Mouse (Mus musculus): Measurements from ENCODE around the gene Glrp1. TPM values are rescaled to one million over a fixed set of nuclear protein-coding genes. Genes with fewer than 3 reads are reported as not detected.

The Glrp1 gene
- polyA plus RNA-seq, 1 experiment from 2014 or later, result 0.21 TPM

- Histone ChIP-seq H3K27ac (no peak overlapping the region), H3K9ac (no peak overlapping the region), H3K9me3 (replicated peaks) (no peaks in the 10 kb centered on the region), H3K4me1 (replicated peaks) (0 out of 2 replicates have a peak, but pooled peaks cover 2% of the 10 kb centered on the region), H3K36me3 (no peaks in the 10 kb centered on the region), H3K4me3 (no peak overlapping the region), H3K27me3 (no peaks in the 10 kb centered on the region), H3K4me2 (no peak overlapping the region)
- ATAC-seq (replicated peaks; ENCODE audit: insufficient number of reproducible peaks, insufficient read depth, low FRiP score, low read depth), result no peak
- 38% methylated on average over 6 of the region's 6 CpGs for WGBS
Observed at GRCm38 (mm10) chr1:88526161-88526560, 16.3 kb upstream of the Glrp1 start.

GRCm38 (mm10) chr1:88525622-88526021 lies 15.8 kb upstream of the Glrp1 start:
- H3K4me2 ChIP-seq, result no peak overlapping the region
- no peak overlapping the region for H3K9ac ChIP-seq
- no peaks in the 10 kb centered on the region for H3K27me3 ChIP-seq
- WGBS, result 50% methylated on average over 3 of the region's 3 CpGs
- no peak overlapping the region for H3K4me3 ChIP-seq
- no peak for ATAC-seq (replicated peaks; ENCODE audit: insufficient number of reproducible peaks, insufficient read depth, low FRiP score, low read depth)
- 0 out of 2 replicates have a peak, but pooled peaks cover 2% of the 10 kb centered on the region for H3K4me1 ChIP-seq (replicated peaks)
- no peaks in the 10 kb centered on the region for H3K36me3 ChIP-seq
- H3K27ac ChIP-seq, result no peak overlapping the region
- H3K9me3 ChIP-seq (replicated peaks), result no peaks in the 10 kb centered on the region

GRCm38 (mm10) chr1:88521170-88521747 lies 11.4 kb upstream of the Glrp1 start:
- Histone ChIP-seq H3K4me3 (no peak overlapping the region), H3K4me2 (no peak overlapping the region), H3K4me1 (replicated peaks) (peaks cover 8% of the 10 kb centered on the region), H3K9me3 (replicated peaks) (no peaks in the 10 kb centered on the region), H3K9ac (no peak overlapping the region), H3K36me3 (no peaks in the 10 kb centered on the region), H3K27me3 (no peaks in the 10 kb centered on the region), H3K27ac (no peak overlapping the region)
- 54% methylated on average over 11 of the region's 11 CpGs for WGBS
- no peak for ATAC-seq (replicated peaks; ENCODE audit: insufficient number of reproducible peaks, insufficient read depth, low FRiP score, low read depth)

- no peak for ATAC-seq (replicated peaks; ENCODE audit: insufficient number of reproducible peaks, insufficient read depth, low FRiP score, low read depth)
- H3K4me2 ChIP-seq, result no peak overlapping the region
- no peak overlapping the region for H3K4me3 ChIP-seq
- no peaks in the 10 kb centered on the region for H3K27me3 ChIP-seq
- H3K4me1 ChIP-seq (replicated peaks), result peaks cover 13% of the 10 kb centered on the region
- no peak overlapping the region for H3K27ac ChIP-seq
- no peaks in the 10 kb centered on the region for H3K9me3 ChIP-seq (replicated peaks)
- WGBS, result 69% methylated on average over 5 of the region's 5 CpGs
- H3K9ac ChIP-seq, result no peak overlapping the region
- H3K36me3 ChIP-seq, result no peaks in the 10 kb centered on the region
Observed at GRCm38 (mm10) chr1:88513613-88514012, 3.7 kb upstream of the Glrp1 start.

GRCm38 (mm10) chr1:88507886-88508285 lies 2.0 kb downstream of the Glrp1 start:
- ATAC-seq (replicated peaks; ENCODE audit: insufficient number of reproducible peaks, insufficient read depth, low FRiP score, low read depth), result no peak
- no peaks in the 10 kb centered on the region for H3K9me3 ChIP-seq (replicated peaks)
- no peaks in the 10 kb centered on the region for H3K27me3 ChIP-seq
- H3K4me2 ChIP-seq, result no peak overlapping the region
- H3K36me3 ChIP-seq, result no peaks in the 10 kb centered on the region
- H3K9ac ChIP-seq, result no peak overlapping the region
- 84% methylated on average over 8 of the region's 8 CpGs for WGBS
- H3K27ac ChIP-seq, result no peak overlapping the region
- H3K4me1 ChIP-seq (replicated peaks), result peaks cover 11% of the 10 kb centered on the region; the same call in 1 of the 2 replicates
- H3K4me3 ChIP-seq, result no peak overlapping the region

- no peak overlapping the region for H3K4me3 ChIP-seq
- H3K9ac ChIP-seq, result no peak overlapping the region
- peaks cover 11% of the 10 kb centered on the region; the same call in 1 of the 2 replicates for H3K4me1 ChIP-seq (replicated peaks)
- ATAC-seq (replicated peaks; ENCODE audit: insufficient number of reproducible peaks, insufficient read depth, low FRiP score, low read depth), result no peak
- WGBS, result 73% methylated on average over 5 of the region's 5 CpGs
- no peaks in the 10 kb centered on the region for H3K9me3 ChIP-seq (replicated peaks)
- no peak overlapping the region for H3K4me2 ChIP-seq
- H3K36me3 ChIP-seq, result no peaks in the 10 kb centered on the region
- H3K27me3 ChIP-seq, result no peaks in the 10 kb centered on the region
- no peak overlapping the region for H3K27ac ChIP-seq
Observed at GRCm38 (mm10) chr1:88507214-88507613, 2.7 kb downstream of the Glrp1 start.

GRCm38 (mm10) chr1:88506412-88506811 lies 3.5 kb downstream of the Glrp1 start:
- Histone ChIP-seq H3K4me1 (replicated peaks) (peaks cover 11% of the 10 kb centered on the region; the same call in 1 of the 2 replicates), H3K36me3 (no peaks in the 10 kb centered on the region), H3K4me2 (no peak overlapping the region), H3K4me3 (no peak overlapping the region), H3K27ac (no peak overlapping the region), H3K27me3 (no peaks in the 10 kb centered on the region), H3K9ac (no peak overlapping the region), H3K9me3 (replicated peaks) (no peaks in the 10 kb centered on the region)
- 79% methylated on average over 5 of the region's 5 CpGs for WGBS
- ATAC-seq (replicated peaks; ENCODE audit: insufficient number of reproducible peaks, insufficient read depth, low FRiP score, low read depth), result no peak

- no peak for ATAC-seq (replicated peaks; ENCODE audit: insufficient number of reproducible peaks, insufficient read depth, low FRiP score, low read depth)
- Histone ChIP-seq H3K4me1 (replicated peaks) (peaks cover 11% of the 10 kb centered on the region; the same call in 1 of the 2 replicates), H3K9me3 (replicated peaks) (no peaks in the 10 kb centered on the region), H3K4me2 (no peak overlapping the region), H3K36me3 (no peaks in the 10 kb centered on the region), H3K4me3 (no peak overlapping the region), H3K27ac (no peak overlapping the region), H3K27me3 (no peaks in the 10 kb centered on the region), H3K9ac (no peak overlapping the region)
- 74% methylated on average over 6 of the region's 6 CpGs for WGBS
Observed at GRCm38 (mm10) chr1:88505697-88506096, 4.2 kb downstream of the Glrp1 start.

- Histone ChIP-seq H3K4me2 (no peak overlapping the region), H3K4me1 (replicated peaks) (peaks cover 5% of the 10 kb centered on the region; the same call in 1 of the 2 replicates), H3K4me3 (no peak overlapping the region), H3K36me3 (no peaks in the 10 kb centered on the region), H3K9ac (no peak overlapping the region), H3K27ac (no peak overlapping the region), H3K9me3 (replicated peaks) (no peaks in the 10 kb centered on the region), H3K27me3 (no peaks in the 10 kb centered on the region)
- ATAC-seq (replicated peaks; ENCODE audit: insufficient number of reproducible peaks, insufficient read depth, low FRiP score, low read depth), result no peak
- 18% methylated on average over 7 of the region's 7 CpGs for WGBS
Observed at GRCm38 (mm10) chr1:88504531-88504945, 5.3 kb downstream of the Glrp1 start.

- Histone ChIP-seq H3K4me2 (no peak overlapping the region), H3K9me3 (replicated peaks) (no peaks in the 10 kb centered on the region), H3K4me1 (replicated peaks) (peaks cover 5% of the 10 kb centered on the region; the same call in 1 of the 2 replicates), H3K9ac (no peak overlapping the region), H3K27me3 (no peaks in the 10 kb centered on the region), H3K4me3 (no peak overlapping the region), H3K27ac (no peak overlapping the region), H3K36me3 (no peaks in the 10 kb centered on the region)
- WGBS, result 85% methylated on average over 1 of the region's 1 CpGs
- ATAC-seq (replicated peaks; ENCODE audit: insufficient number of reproducible peaks, insufficient read depth, low FRiP score, low read depth), result no peak
Observed at GRCm38 (mm10) chr1:88502822-88503221, 7.0 kb downstream of the Glrp1 start.

GRCm38 (mm10) chr1:88499230-88499737 lies 10.6 kb downstream of the Glrp1 start:
- Histone ChIP-seq H3K9ac (no peak overlapping the region), H3K36me3 (no peaks in the 10 kb centered on the region), H3K9me3 (replicated peaks) (no peaks in the 10 kb centered on the region), H3K4me1 (replicated peaks) (peaks cover 4% of the 10 kb centered on the region; the same call in 1 of the 2 replicates), H3K4me2 (no peak overlapping the region), H3K4me3 (no peak overlapping the region), H3K27ac (no peak overlapping the region), H3K27me3 (no peaks in the 10 kb centered on the region)
- 80% methylated on average over 11 of the region's 11 CpGs for WGBS
- ATAC-seq (replicated peaks; ENCODE audit: insufficient number of reproducible peaks, insufficient read depth, low FRiP score, low read depth), result no peak

GRCm38 (mm10) chr1:88497407-88497806 lies 12.5 kb downstream of the Glrp1 start:
- no peak overlapping the region for H3K9ac ChIP-seq
- H3K36me3 ChIP-seq, result no peaks in the 10 kb centered on the region
- H3K27ac ChIP-seq, result no peak overlapping the region
- no peak overlapping the region for H3K4me2 ChIP-seq
- no peaks in the 10 kb centered on the region for H3K9me3 ChIP-seq (replicated peaks)
- no peak for ATAC-seq (replicated peaks; ENCODE audit: insufficient number of reproducible peaks, insufficient read depth, low FRiP score, low read depth)
- WGBS, result 59% methylated on average over 3 of the region's 3 CpGs
- H3K4me3 ChIP-seq, result no peak overlapping the region
- H3K4me1 ChIP-seq (replicated peaks), result peaks cover 4% of the 10 kb centered on the region; the same call in 1 of the 2 replicates
- H3K27me3 ChIP-seq, result no peaks in the 10 kb centered on the region

Data from heart, embryonic 15.5 days (tissue).